Mouse (Mus musculus) intestine, embryonic 14.5 days (tissue): ENCODE data around the gene Atp6v1fnb. TPM values are rescaled to one million over a fixed set of nuclear protein-coding genes. Genes with fewer than 3 reads are reported as not detected.

Experiments
- ATAC-seq: fragments of 200-750 bp; cut with Nextera tagmentation; replicated peaks from 2 replicates; pipeline ENCODE4 v1.8.0; 2017; ENCODE audit warnings: low read depth, moderate number of reproducible peaks, moderate TSS enrichment, moderate library complexity; ENCODE audit not compliant: low FRiP score, low TSS enrichment
- DNase-seq: peaks from one replicate; pipeline ENCODE4 v3.0.0-alpha.2; 2018; ENCODE audit warnings: low spot score
- H3K27ac ChIP-seq: fragments of 300-500 bp; sonication (generic); 2 replicates; pipeline ENCODE4 v1.5.1; 2014; ENCODE audit warnings: low read depth, mild to moderate bottlenecking, control low read depth
- H3K27me3 ChIP-seq: fragments of 300-500 bp; sonication (generic); replicated peaks from 2 replicates; pipeline ENCODE4 v1.6.1; 2014; ENCODE audit warnings: low read length, control low read depth; ENCODE audit not compliant: control insufficient read depth, insufficient read depth
- H3K36me3 ChIP-seq: fragments of 300-500 bp; sonication (generic); 2 replicates; pipeline ENCODE4 v1.6.1; 2014; ENCODE audit warnings: low read length, control low read depth; ENCODE audit not compliant: control insufficient read depth, insufficient read depth
- H3K4me1 ChIP-seq: fragments of 300-500 bp; sonication (generic); replicated peaks from 2 replicates; pipeline ENCODE4 v1.6.1; 2014; ENCODE audit warnings: low read length, control low read depth, mixed read lengths; ENCODE audit not compliant: control insufficient read depth, insufficient read depth
- H3K4me2 ChIP-seq: fragments of 300-500 bp; sonication (generic); 2 replicates; pipeline ENCODE4 v1.6.1; 2014; ENCODE audit warnings: low read length
- H3K4me3 ChIP-seq: fragments of 300-500 bp; sonication (generic); 2 replicates; pipeline ENCODE4 v1.5.1; 2014; ENCODE audit warnings: low read depth, low read length, control low read depth, mixed read lengths
- H3K9ac ChIP-seq: fragments of 300-500 bp; sonication (generic); 2 replicates; pipeline ENCODE4 v1.6.1; 2014; ENCODE audit warnings: mild to moderate bottlenecking, low read length
- H3K9me3 ChIP-seq: fragments of 300-500 bp; sonication (generic); 2 replicates; pipeline ENCODE4 v1.6.1; 2016; ENCODE audit warnings: low read length, control low read depth; ENCODE audit not compliant: control insufficient read depth
- WGBS: fragments of 180-500 bp; shearing (Covaris S2); extraction: QIAGEN DNeasy Blood & Tissue Kit; methylation state at CpG from one replicate; pipeline ENCODE4 v1.1.7; 2014; 5-methylcytosine and 5-hydroxymethylcytosine counted together
- polyA plus RNA-seq: library from polyadenylated mRNA; unstranded; fragments of >200 nt; fragmentation: Nextera tagmentation; extraction: Ambion mirVana; gene quantifications from 2 replicates; pipeline ENCODE4 v1.2.1, GENCODE M21; 2014

Atp6v1fnb gene
- polyA plus RNA-seq, 1 experiment from 2014 or later = 0.28 TPM

GRCm38 (mm10) chr6:29444773-29445172 lies 26.5 kb upstream of the Atp6v1fnb start:
- no peak overlapping the region for H3K4me2 ChIP-seq
- no peak overlapping the region for H3K4me3 ChIP-seq
- ATAC-seq (0 out of 2 replicates have a peak, but pooled peaks have one; percentile 20), DNase-seq (peak; percentile 68)
- no peak overlapping the region for H3K27ac ChIP-seq
- H3K36me3 ChIP-seq = peaks cover 86% of the 10 kb centered on the region
- WGBS = 75% methylated on average over 11 of the region's 11 CpGs
- no peak overlapping the region for H3K9ac ChIP-seq
- no peaks in the 10 kb centered on the region for H3K9me3 ChIP-seq
- H3K4me1 ChIP-seq = no peaks in the 10 kb centered on the region
- H3K27me3 ChIP-seq = no peaks in the 10 kb centered on the region

GRCm38 (mm10) chr6:29445354-29445753 lies 25.9 kb upstream of the Atp6v1fnb start:
- no peaks in the 10 kb centered on the region for H3K27me3 ChIP-seq
- WGBS = 93% methylated on average over 7 of the region's 7 CpGs
- H3K4me1 ChIP-seq = no peaks in the 10 kb centered on the region
- H3K9ac ChIP-seq = no peak overlapping the region
- peaks cover 89% of the 10 kb centered on the region for H3K36me3 ChIP-seq
- no peak overlapping the region for H3K4me3 ChIP-seq
- H3K4me2 ChIP-seq = no peak overlapping the region
- DNase-seq (no peak), ATAC-seq (no peak)
- H3K27ac ChIP-seq = no peak overlapping the region
- no peaks in the 10 kb centered on the region for H3K9me3 ChIP-seq

- H3K27ac ChIP-seq = no peak overlapping the region
- peaks cover 91% of the 10 kb centered on the region for H3K36me3 ChIP-seq
- no peak for DNase-seq
- H3K9me3 ChIP-seq = no peaks in the 10 kb centered on the region
- WGBS = 28% methylated on average over 4 of the region's 4 CpGs
- H3K4me3 ChIP-seq = no peak overlapping the region
- no peak for ATAC-seq
- no peaks in the 10 kb centered on the region for H3K27me3 ChIP-seq
- H3K4me2 ChIP-seq = no peak overlapping the region
- no peaks in the 10 kb centered on the region for H3K4me1 ChIP-seq
- no peak overlapping the region for H3K9ac ChIP-seq
Observed at GRCm38 (mm10) chr6:29449858-29450257, 21.4 kb upstream of the Atp6v1fnb start.

GRCm38 (mm10) chr6:29450667-29451066 lies 20.6 kb upstream of the Atp6v1fnb start:
- Histone ChIP-seq H3K9ac (no peak overlapping the region), H3K4me2 (no peak overlapping the region), H3K27ac (no peak overlapping the region), H3K4me1 (no peaks in the 10 kb centered on the region), H3K4me3 (no peak overlapping the region), H3K9me3 (no peaks in the 10 kb centered on the region), H3K36me3 (peaks cover 91% of the 10 kb centered on the region), H3K27me3 (no peaks in the 10 kb centered on the region)
- 96% methylated on average over 6 of the region's 6 CpGs for WGBS
- no peak for ATAC-seq
- DNase-seq = no peak

- ATAC-seq = no peak
- DNase-seq = no peak
- no peak overlapping the region for H3K9ac ChIP-seq
- no peaks in the 10 kb centered on the region for H3K27me3 ChIP-seq
- 59% methylated on average over 7 of the region's 7 CpGs for WGBS
- peaks cover 45% of the 10 kb centered on the region for H3K36me3 ChIP-seq
- no peak overlapping the region for H3K4me3 ChIP-seq
- H3K4me1 ChIP-seq = no peaks in the 10 kb centered on the region
- H3K4me2 ChIP-seq = no peak overlapping the region
- no peaks in the 10 kb centered on the region for H3K9me3 ChIP-seq
- no peak overlapping the region for H3K27ac ChIP-seq
Observed at GRCm38 (mm10) chr6:29461502-29461901, 9.7 kb upstream of the Atp6v1fnb start.

- Histone ChIP-seq H3K9ac (no peak overlapping the region), H3K9me3 (no peaks in the 10 kb centered on the region), H3K36me3 (peaks cover 26% of the 10 kb centered on the region), H3K27ac (no peak overlapping the region), H3K4me3 (no peak overlapping the region), H3K4me2 (no peak overlapping the region), H3K4me1 (peaks cover 1% of the 10 kb centered on the region; the same call in 1 of the 2 replicates), H3K27me3 (no peaks in the 10 kb centered on the region)
- WGBS = 70% methylated on average over 3 of the region's 3 CpGs
- DNase-seq (no peak), ATAC-seq (no peak)
Observed at GRCm38 (mm10) chr6:29463388-29463787, 7.8 kb upstream of the Atp6v1fnb start.

- peak within 1 kb of the TSS; percentile 69 for H3K4me2 ChIP-seq
- H3K9me3 ChIP-seq = no peaks in the 10 kb centered on the region
- no peaks in the 10 kb centered on the region for H3K27me3 ChIP-seq
- ATAC-seq (peak; percentile 92), DNase-seq (peak; percentile 96)
- peaks cover 9% of the 10 kb centered on the region; the same call in 1 of the 2 replicates for H3K4me1 ChIP-seq
- H3K36me3 ChIP-seq = peaks cover 12% of the 10 kb centered on the region
- peak within 1 kb of the TSS; percentile 48 for H3K9ac ChIP-seq
- H3K4me3 ChIP-seq = peak within 1 kb of the TSS; percentile 57
- peak within 1 kb of the TSS; percentile 59 for H3K27ac ChIP-seq
- WGBS = under 1% methylated on average over 39 of the region's 39 CpGs
Observed at GRCm38 (mm10) chr6:29467583-29468354, 3.5 kb upstream of the Atp6v1fnb start, which contains the start of gene Atp6v1f. Gene Atp6v1f, plus strand, starts transcription at chr6:29467718.

GRCm38 (mm10) chr6:29468851-29469250 lies 2.4 kb upstream of the Atp6v1fnb start:
- Histone ChIP-seq H3K4me3 (peak overlapping the region; percentile 57), H3K27ac (no peak overlapping the region), H3K9me3 (no peaks in the 10 kb centered on the region), H3K36me3 (peaks cover 12% of the 10 kb centered on the region), H3K9ac (no peak overlapping the region), H3K27me3 (no peaks in the 10 kb centered on the region), H3K4me1 (peaks cover 9% of the 10 kb centered on the region; the same call in 1 of the 2 replicates), H3K4me2 (peak overlapping the region; percentile 69)
- WGBS = 83% methylated on average over 3 of the region's 3 CpGs
- ATAC-seq (no peak), DNase-seq (no peak)
